Mouse (Mus musculus) forebrain, embryonic 15.5 days (tissue): ENCODE data around the gene Trmt44. TPM values are rescaled to one million over a fixed set of nuclear protein-coding genes. Genes with fewer than 3 reads are reported as not detected.
A peak's percentile ranks its signal among the peaks of the same experiment; 100 is the strongest.

Experiments
- ATAC-seq: fragments of 200-750 bp; cut with Nextera tagmentation; replicated peaks from 2 replicates; pipeline ENCODE4 v1.8.0; 2017; ENCODE audit warnings: mild to moderate bottlenecking, moderate TSS enrichment, moderate library complexity
- H3K27ac ChIP-seq: fragments of 300-500 bp; sonication (generic); replicated peaks from 2 replicates; pipeline ENCODE4 v1.5.1; 2015; ENCODE audit warnings: mild to moderate bottlenecking, inconsistent platforms
- H3K27me3 ChIP-seq: fragments of 300-500 bp; sonication (generic); 2 replicates; pipeline ENCODE4 v1.6.1; 2015; ENCODE audit warnings: inconsistent platforms
- H3K36me3 ChIP-seq: fragments of 300-500 bp; sonication (generic); 2 replicates; pipeline ENCODE4 v1.6.1; 2015; ENCODE audit warnings: mild to moderate bottlenecking, inconsistent platforms
- H3K4me1 ChIP-seq: fragments of 300-500 bp; sonication (generic); 2 replicates; pipeline ENCODE4 v1.6.1; 2015; ENCODE audit warnings: inconsistent platforms
- H3K4me2 ChIP-seq: fragments of 300-500 bp; sonication (generic); replicated peaks from 2 replicates; pipeline ENCODE4 v1.6.1; 2015; ENCODE audit warnings: mild to moderate bottlenecking, inconsistent platforms
- H3K4me3 ChIP-seq: fragments of 300-500 bp; sonication (generic); 2 replicates; pipeline ENCODE4 v1.5.1; 2015; ENCODE audit warnings: mild to moderate bottlenecking, inconsistent platforms
- H3K9ac ChIP-seq: fragments of 300-500 bp; sonication (generic); replicated peaks from 2 replicates; pipeline ENCODE4 v1.6.1; 2015; ENCODE audit warnings: mild to moderate bottlenecking, inconsistent platforms
- H3K9me3 ChIP-seq: fragments of 300-500 bp; sonication (generic); 2 replicates; pipeline ENCODE4 v1.6.1; 2016; ENCODE audit warnings: inconsistent platforms
- WGBS: fragments of 180-500 bp; shearing (Covaris S2); methylation state at CpG from one replicate; pipeline ENCODE4 v1.1.7; 2015; ENCODE audit warnings: mixed read lengths; 5-methylcytosine and 5-hydroxymethylcytosine counted together
- polyA plus RNA-seq: library from polyadenylated mRNA; unstranded; fragments of >200 nt; fragmentation: Nextera tagmentation; extraction: Ambion mirVana; gene quantifications from 2 replicates; pipeline ENCODE4 v1.2.1, GENCODE M21; 2015

Trmt44 gene
- polyA plus RNA-seq, 1 experiment from 2014 or later: 8.3 TPM

- H3K9me3 ChIP-seq: no peaks in the 10 kb centered on the region
- WGBS: 70% methylated on average over 3 of the region's 3 CpGs
- no peak overlapping the region for H3K27ac ChIP-seq
- ATAC-seq: no peak
- no peak overlapping the region for H3K4me2 ChIP-seq
- peaks cover 2% of the 10 kb centered on the region; the same call in 1 of the 2 replicates for H3K27me3 ChIP-seq
- no peak overlapping the region for H3K9ac ChIP-seq
- H3K4me3 ChIP-seq: no peak overlapping the region
- no peaks in the 10 kb centered on the region for H3K36me3 ChIP-seq
- H3K4me1 ChIP-seq: 0 out of 2 replicates have a peak, but pooled peaks cover 3% of the 10 kb centered on the region
These were observed 38.6 kb downstream of the Trmt44 start for GRCm38 (mm10) chr5:35536271-35536670.

- ATAC-seq: no peak
- H3K4me1 ChIP-seq: 0 out of 2 replicates have a peak, but pooled peaks cover 3% of the 10 kb centered on the region
- peaks cover 4% of the 10 kb centered on the region; the same call in 1 of the 2 replicates for H3K27me3 ChIP-seq
- no peak overlapping the region for H3K27ac ChIP-seq
- 11% methylated on average over 10 of the region's 10 CpGs for WGBS
- H3K4me2 ChIP-seq: no peak overlapping the region
- H3K9ac ChIP-seq: no peak overlapping the region
- no peaks in the 10 kb centered on the region for H3K9me3 ChIP-seq
- H3K36me3 ChIP-seq: no peaks in the 10 kb centered on the region
- H3K4me3 ChIP-seq: no peak overlapping the region
These were observed 43.3 kb downstream of the Trmt44 start for GRCm38 (mm10) chr5:35531586-35531985.

- WGBS: 15% methylated on average over 4 of the region's 4 CpGs
- H3K4me1 ChIP-seq: peaks cover 7% of the 10 kb centered on the region
- H3K4me3 ChIP-seq: no peak overlapping the region
- H3K27ac ChIP-seq: no peak overlapping the region
- 0 out of 2 replicates have a peak, but pooled peaks have one; percentile 35 for ATAC-seq
- H3K9me3 ChIP-seq: no peaks in the 10 kb centered on the region
- H3K36me3 ChIP-seq: no peaks in the 10 kb centered on the region
- no peak overlapping the region for H3K9ac ChIP-seq
- H3K4me2 ChIP-seq: no peak overlapping the region
- H3K27me3 ChIP-seq: peaks cover 6% of the 10 kb centered on the region; the same call in 1 of the 2 replicates
These were observed 44.4 kb downstream of the Trmt44 start for GRCm38 (mm10) chr5:35530442-35530841.

GRCm38 (mm10) chr5:35525469-35526123 lies 49.3 kb downstream of the Trmt44 start, which contains the start of gene Cpz:
Gene Cpz, minus strand, starts transcription at chr5:35525698.
- Histone ChIP-seq H3K27me3 (peaks cover 17% of the 10 kb centered on the region; the same call in 1 of the 2 replicates), H3K9ac (0 out of 2 replicates have a peak within 1 kb of the TSS, but pooled peaks have one; percentile 12)
- WGBS: 2% methylated on average over 29 of the region's 29 CpGs

GRCm38 (mm10) chr5:35524381-35524780 lies 50.5 kb downstream of the Trmt44 start:
- 81% methylated on average over 2 of the region's 2 CpGs for WGBS
- H3K9me3 ChIP-seq: no peaks in the 10 kb centered on the region
- no peak overlapping the region for H3K9ac ChIP-seq
- peaks cover 9% of the 10 kb centered on the region for H3K4me1 ChIP-seq
- no peak overlapping the region for H3K4me2 ChIP-seq
- ATAC-seq: no peak
- H3K36me3 ChIP-seq: no peaks in the 10 kb centered on the region
- no peak overlapping the region for H3K27ac ChIP-seq
- no peak overlapping the region for H3K4me3 ChIP-seq
- peaks cover 17% of the 10 kb centered on the region; the same call in 1 of the 2 replicates for H3K27me3 ChIP-seq

More at GRCm38 (mm10) chr5:35525469-35526123, 49.3 kb downstream of the Trmt44 start, which contains the start of gene Cpz:
- Histone ChIP-seq H3K4me1 (peaks cover 9% of the 10 kb centered on the region), H3K27ac (no peak within 1 kb of the TSS), H3K9me3 (no peaks in the 10 kb centered on the region), H3K36me3 (no peaks in the 10 kb centered on the region), H3K4me3 (peak within 1 kb of the TSS; percentile 19), H3K4me2 (peak within 1 kb of the TSS; percentile 37)
- ATAC-seq: 0 out of 2 replicates have a peak, but pooled peaks have one; percentile 62

GRCm38 (mm10) chr5:35523735-35524134 lies 51.1 kb downstream of the Trmt44 start:
- H3K4me1 ChIP-seq: peaks cover 9% of the 10 kb centered on the region
- H3K27ac ChIP-seq: no peak overlapping the region
- 4% methylated on average over 5 of the region's 5 CpGs for WGBS
- H3K36me3 ChIP-seq: no peaks in the 10 kb centered on the region
- peak; percentile 46; the same call in 1 of the 2 replicates for ATAC-seq
- H3K9me3 ChIP-seq: no peaks in the 10 kb centered on the region
- no peak overlapping the region for H3K9ac ChIP-seq
- H3K4me3 ChIP-seq: no peak overlapping the region
- H3K4me2 ChIP-seq: no peak overlapping the region
- H3K27me3 ChIP-seq: peaks cover 17% of the 10 kb centered on the region; the same call in 1 of the 2 replicates

- no peaks in the 10 kb centered on the region for H3K9me3 ChIP-seq
- no peak for ATAC-seq
- H3K27me3 ChIP-seq: no peaks in the 10 kb centered on the region
- no peak overlapping the region for H3K27ac ChIP-seq
- H3K4me3 ChIP-seq: no peak overlapping the region
- H3K4me2 ChIP-seq: no peak overlapping the region
- 84% methylated on average over 11 of the region's 11 CpGs for WGBS
- H3K4me1 ChIP-seq: no peaks in the 10 kb centered on the region
- H3K36me3 ChIP-seq: no peaks in the 10 kb centered on the region
- H3K9ac ChIP-seq: no peak overlapping the region
These were observed 58.1 kb downstream of the Trmt44 start for GRCm38 (mm10) chr5:35516781-35517180.

GRCm38 (mm10) chr5:35510589-35510988 lies 64.3 kb downstream of the Trmt44 start:
- Histone ChIP-seq H3K9ac (no peak overlapping the region), H3K4me2 (no peak overlapping the region), H3K9me3 (no peaks in the 10 kb centered on the region), H3K27ac (no peak overlapping the region), H3K4me3 (no peak overlapping the region), H3K27me3 (no peaks in the 10 kb centered on the region), H3K36me3 (no peaks in the 10 kb centered on the region), H3K4me1 (no peaks in the 10 kb centered on the region)
- 23% methylated on average over 5 of the region's 5 CpGs for WGBS
- ATAC-seq: no peak

Other genes with a start within 250 kb of the Trmt44 start
- not detected in 2 replicates for gene Hmx1, start 186.0 kb downstream of the Trmt44 start, polyA plus RNA-seq
- 1.2 and 1.6 TPM in 2 replicates for gene Cpz, start 49.4 kb downstream of the Trmt44 start, polyA plus RNA-seq
- gene Acox3, start 8.0 kb upstream of the Trmt44 start, polyA plus RNA-seq: 14.0 and 15.5 TPM in 2 replicates
- 9.6 and 10.9 TPM in 2 replicates for gene Htra3, start 104.7 kb upstream of the Trmt44 start, polyA plus RNA-seq
- 1.5 and 1.9 TPM in 2 replicates for gene Sh3tc1, start 164.9 kb upstream of the Trmt44 start, polyA plus RNA-seq
- 8.5 and 9.1 TPM in 2 replicates for gene Ablim2, start 182.8 kb upstream of the Trmt44 start, polyA plus RNA-seq